Mouse (Mus musculus) mature B cell (primary cell): ENCODE data around the gene Zfp697.
"Not testable (repeated sequence)": the region's sequence is repeated elsewhere in the genome, so short reads cannot be mapped to it uniquely, and the experiment has no call there.

ENCODE experiments used
- in situ Hi-C: fragments of 300-500 bp; cut with MboI; formaldehyde crosslinking; loops from 2 replicates; pipeline ENCODE4 v1.14.3; 2019

Gene Zfp697

GRCm38 (mm10) chr3:98522779-98523178, 140.5 kb downstream of the Zfp697 start:
- in situ Hi-C loops = not testable (repeated sequence)

GRCm38 (mm10) chr3:98524552-98524951, 142.3 kb downstream of the Zfp697 start:
- in situ Hi-C loops = not testable (repeated sequence)

DNA sequence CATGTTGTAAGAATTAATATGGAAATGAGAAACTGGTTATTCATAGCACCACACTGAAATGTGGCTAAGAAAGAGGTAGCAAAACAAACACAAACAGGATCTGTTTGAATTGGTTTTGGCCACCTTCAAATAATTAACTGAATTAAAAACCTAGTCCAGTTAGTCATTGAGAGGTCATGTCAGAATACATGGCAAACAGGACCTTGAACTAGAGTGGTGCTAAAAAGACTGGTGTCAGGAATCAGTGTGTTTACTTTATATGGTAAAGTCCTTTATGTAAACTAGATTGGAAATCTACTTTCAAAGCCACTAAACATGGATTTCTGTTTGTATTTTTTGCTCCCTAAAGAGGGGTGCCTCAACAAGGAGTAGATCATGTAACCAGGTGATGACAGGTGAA, 142.7 kb downstream of the Zfp697 start:
- in situ Hi-C loops = not testable (repeated sequence)

DNA sequence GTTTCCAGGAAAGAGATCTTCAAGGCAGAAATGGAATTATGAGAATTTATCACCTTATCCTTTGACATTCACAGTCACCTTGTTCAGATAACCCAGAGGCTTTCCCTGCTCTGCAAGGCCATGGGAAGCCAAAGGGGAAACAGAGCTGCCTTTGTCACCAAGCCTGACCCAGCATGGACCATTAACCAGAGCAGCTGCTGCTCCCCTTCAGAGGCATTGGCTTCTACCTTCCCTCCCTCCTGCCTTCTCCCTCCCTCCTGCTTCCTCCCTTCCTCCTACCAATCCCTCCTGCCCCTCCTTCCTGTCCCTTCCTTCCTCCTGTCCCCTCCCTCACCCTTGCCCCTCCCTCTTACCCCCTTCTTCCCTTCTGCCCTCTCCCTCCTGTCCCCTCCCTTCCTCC, 165.4 kb downstream of the Zfp697 start:
- in situ Hi-C loops = not testable (repeated sequence)

DNA sequence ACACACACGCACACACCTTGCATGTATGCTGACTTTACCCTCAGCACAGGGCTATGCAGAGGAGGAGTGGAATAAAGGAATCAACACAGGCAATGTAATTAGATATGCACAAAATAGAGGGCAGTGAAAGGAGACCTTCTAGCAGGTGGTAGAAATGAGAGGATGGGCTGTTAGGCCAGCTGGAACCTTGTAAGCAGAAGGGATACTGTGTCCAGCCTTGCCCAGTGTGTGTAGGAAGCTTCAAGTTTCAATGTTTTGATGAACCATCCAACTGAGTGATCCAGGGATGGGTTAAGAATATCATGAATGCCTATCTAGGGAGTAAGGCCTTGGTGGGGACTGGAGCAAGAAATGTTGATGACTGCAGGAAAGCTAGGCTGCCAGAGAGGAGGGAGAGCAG, 166.2 kb downstream of the Zfp697 start:
- in situ Hi-C loops = not testable (repeated sequence)

DNA sequence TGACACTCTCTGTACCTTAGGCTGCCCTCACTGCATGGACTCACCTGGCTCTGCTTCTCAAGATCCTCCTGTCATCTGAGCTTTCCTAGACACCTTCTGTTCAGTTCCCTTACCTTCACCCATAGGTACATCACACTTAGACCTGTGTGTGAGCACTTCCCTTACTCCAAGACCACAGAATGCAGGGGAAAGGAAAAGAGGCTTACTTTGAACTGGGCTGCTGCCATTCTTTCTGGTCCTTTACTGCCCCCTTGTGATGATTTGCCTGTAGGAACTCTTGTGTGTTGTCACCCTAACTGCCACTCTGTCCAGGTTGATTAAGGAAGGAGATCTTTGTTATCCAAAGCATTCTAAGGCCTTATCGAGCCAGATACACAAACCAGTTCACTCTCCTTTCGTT, 168.0 kb downstream of the Zfp697 start:
- in situ Hi-C loops = not testable (repeated sequence)

- in situ Hi-C loops = not testable (repeated sequence)
Observed at GRCm38 (mm10) chr3:98550832-98551231, 168.6 kb downstream of the Zfp697 start.

DNA sequence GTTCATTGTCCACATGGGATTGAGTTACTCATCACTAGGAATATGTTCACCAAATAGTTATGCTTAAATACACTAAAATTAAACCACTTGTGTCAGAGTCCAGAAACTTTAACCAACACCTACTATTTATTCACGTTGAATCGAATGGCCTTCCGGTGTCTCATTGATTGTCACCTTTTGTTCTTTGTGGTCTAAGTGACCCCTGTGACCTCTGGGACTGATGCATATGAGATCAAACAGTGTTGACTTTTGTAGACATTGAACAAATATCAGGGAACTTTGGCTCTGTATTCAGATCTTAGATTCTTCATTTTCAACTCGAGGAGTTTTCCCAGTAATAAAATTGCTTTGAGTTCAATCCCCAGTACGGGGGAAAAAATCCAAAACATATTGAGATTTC, 178.4 kb downstream of the Zfp697 start:
- in situ Hi-C loops = not testable (repeated sequence)

DNA sequence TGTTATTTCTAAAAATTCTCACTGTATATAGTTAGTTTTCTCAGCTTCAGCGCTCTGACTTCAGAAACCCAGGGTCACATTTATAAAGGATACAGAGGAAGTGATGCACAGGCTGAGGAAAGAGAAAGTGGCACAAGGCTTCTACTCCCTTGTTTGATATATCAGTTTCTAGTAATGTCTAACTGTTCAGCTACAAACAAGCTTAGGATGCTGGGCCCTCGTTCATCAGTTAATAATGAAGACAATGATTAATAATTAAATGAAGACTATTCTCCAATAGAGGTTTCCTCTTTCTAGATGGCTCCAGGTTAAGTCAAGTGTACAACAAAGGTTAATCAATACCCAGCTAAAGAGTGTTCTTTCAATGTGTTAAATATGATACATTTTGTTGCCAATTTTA, 181.6 kb downstream of the Zfp697 start:
- in situ Hi-C loops = not testable (repeated sequence)

GRCm38 (mm10) chr3:98564894-98565293, 182.6 kb downstream of the Zfp697 start:
- in situ Hi-C loops = not testable (repeated sequence)

GRCm38 (mm10) chr3:98567717-98568116, 185.5 kb downstream of the Zfp697 start:
- in situ Hi-C loops = not testable (repeated sequence)

GRCm38 (mm10) chr3:98581024-98581423, 198.8 kb downstream of the Zfp697 start:
- in situ Hi-C loops = not testable (repeated sequence)

- in situ Hi-C loops = not testable (repeated sequence)
Observed at GRCm38 (mm10) chr3:98582202-98582601, 199.9 kb downstream of the Zfp697 start.

GRCm38 (mm10) chr3:98582622-98583021, 200.4 kb downstream of the Zfp697 start:
- in situ Hi-C loops = not testable (repeated sequence)

DNA sequence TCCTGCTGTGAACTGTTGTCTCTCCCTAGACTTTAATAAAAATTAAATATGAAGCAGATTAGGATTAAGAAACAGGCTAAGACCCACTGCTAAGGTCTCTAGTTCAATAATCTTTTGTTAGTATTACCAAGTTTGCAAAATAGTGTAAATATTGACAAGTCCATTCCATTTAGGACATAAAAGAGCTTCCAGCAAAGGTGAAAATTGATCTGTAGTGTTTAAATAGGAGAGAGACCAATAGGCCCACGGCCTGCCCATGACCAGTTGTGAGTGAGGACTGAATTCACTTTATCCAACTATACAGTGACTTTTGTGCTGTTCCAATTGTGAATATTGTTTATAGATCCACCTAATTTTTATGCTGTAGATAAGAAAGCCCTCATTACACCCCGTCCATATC, 205.5 kb downstream of the Zfp697 start:
- in situ Hi-C loops = no loop called here

DNA sequence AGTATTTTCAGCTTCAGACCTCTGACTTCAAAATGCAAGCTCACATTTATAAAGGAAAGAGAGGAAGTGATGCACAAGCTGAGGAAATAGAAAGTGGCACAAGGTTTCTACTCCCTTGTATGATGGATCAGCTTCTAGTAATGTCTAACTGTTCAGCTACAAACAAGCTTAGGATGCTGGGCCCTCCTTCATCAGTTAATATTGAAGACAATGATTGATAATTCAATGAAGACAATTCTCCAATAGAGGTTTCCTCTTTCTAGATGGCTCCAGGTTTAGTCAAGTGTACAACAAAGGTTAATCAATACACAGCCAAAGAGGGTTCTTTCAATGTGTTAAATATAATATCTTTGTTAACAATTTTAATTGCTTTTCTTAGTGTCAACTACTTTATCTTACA, 206.4 kb downstream of the Zfp697 start, which contains the start of gene Gm10681:
Gene Gm10681 (minus strand): TSS at position 101 of the 400 bp plus-strand sequence.
- in situ Hi-C loops = no loop called here

- in situ Hi-C loops = not testable (repeated sequence)
Observed at GRCm38 (mm10) chr3:98613540-98613939, 231.3 kb downstream of the Zfp697 start.

DNA sequence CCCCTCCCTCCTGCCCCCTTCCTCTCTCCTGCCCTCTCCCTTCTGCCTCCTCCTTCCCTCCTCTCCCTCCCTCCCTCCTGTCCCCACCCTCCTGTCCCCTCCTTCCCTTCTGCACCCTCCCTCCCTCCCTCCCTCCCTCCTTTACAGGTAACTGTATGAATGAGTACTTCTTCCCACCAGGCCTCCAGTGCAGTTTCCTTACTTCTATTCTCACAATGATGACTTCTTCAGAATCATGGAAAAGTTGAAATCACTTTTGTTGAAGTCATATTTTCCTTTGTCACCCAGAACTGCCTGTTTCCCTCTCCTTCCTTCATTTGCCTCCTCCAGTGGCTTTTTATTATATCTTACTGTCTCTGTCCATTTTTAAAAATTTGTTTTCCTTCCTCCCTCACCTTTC, 231.7 kb downstream of the Zfp697 start:
- in situ Hi-C loops = no loop called here

- in situ Hi-C loops = not testable (repeated sequence)
Observed at GRCm38 (mm10) chr3:98614406-98614927, 232.2 kb downstream of the Zfp697 start.

GRCm38 (mm10) chr3:98616244-98616643, 234.0 kb downstream of the Zfp697 start:
- in situ Hi-C loops = not testable (repeated sequence)

GRCm38 (mm10) chr3:98616786-98617185, 234.5 kb downstream of the Zfp697 start:
- in situ Hi-C loops = not testable (repeated sequence)

DNA sequence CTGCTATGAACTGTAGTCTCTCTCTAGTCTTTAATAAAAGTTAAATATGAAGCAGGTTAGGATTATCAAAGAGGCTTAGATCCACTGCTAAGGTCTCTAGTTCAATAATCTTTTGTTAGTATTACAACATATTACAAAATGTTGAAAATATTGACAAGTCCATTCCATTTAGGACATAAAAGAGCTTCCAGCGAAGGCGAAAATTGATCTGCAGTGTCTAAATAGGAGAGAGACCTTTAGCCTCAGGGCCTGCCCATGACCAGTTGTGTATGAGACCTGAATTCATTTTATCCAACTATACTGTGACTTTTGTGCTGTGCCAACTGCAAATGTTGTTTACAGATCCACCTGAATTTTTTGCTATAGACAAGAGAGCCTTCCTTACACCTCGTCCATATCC, 247.4 kb downstream of the Zfp697 start:
- in situ Hi-C loops = no loop called here

GRCm38 (mm10) chr3:98630152-98630551, 247.9 kb downstream of the Zfp697 start, which contains the start of gene Hsd3b5:
Gene Hsd3b5 (minus strand): TSS chr3:98630252.
- in situ Hi-C loops = no loop called here

GRCm38 (mm10) chr3:98635145-98635544, 252.9 kb downstream of the Zfp697 start:
- in situ Hi-C loops = no loop called here
